Mouse (Mus musculus): ENCODE results near the gene Ldhc. TPM values are rescaled to one million over a fixed set of nuclear protein-coding genes. Genes with fewer than 3 reads are reported as not detected.
A peak's percentile ranks its signal among the peaks of the same experiment; 100 is the strongest.

Gene Ldhc
- total RNA-seq, 2 experiments from 2014 or later: not detected

DNA sequence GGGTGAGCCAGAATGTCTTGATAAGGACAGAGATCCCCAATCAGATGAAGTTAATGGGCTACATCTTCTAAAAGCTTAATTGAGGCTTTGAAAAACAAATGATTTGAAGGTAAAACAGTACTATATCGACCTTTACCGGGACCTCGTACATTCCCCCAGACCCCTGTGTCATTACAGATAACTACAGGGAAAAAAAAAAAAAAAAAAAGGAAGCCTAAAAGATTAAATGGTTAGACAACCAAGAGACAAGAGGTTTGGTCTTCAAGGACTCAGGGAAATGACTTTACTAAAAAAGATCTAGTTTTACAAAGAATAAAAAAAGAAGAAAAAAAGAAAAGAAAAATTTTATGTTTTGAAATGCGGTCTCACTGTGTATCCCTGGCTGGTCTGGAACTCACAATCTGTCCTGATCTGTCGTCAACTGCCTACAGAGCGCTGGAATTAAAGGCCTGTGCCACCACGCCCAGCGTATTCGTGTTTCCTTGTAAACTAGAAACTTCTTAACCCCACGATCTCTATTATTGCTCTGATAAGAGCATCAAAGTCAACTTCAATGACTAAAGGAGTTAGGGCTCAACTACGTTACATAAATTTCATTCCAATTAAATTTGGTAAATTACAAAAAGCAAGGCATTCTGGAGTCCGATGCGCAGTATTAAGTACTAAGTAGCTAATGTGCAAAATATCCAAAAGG lies 57.8 kb downstream of the Ldhc start:
- no peak for DNase-seq

- DNase-seq: peak; percentile 96 to 98
These were observed 58.7 kb downstream of the Ldhc start, which contains the start of gene Tsg101 for GRCm38 (mm10) chr7:46919551-46920176. Gene Tsg101 (minus strand): TSS chr7:46919969.

DNA sequence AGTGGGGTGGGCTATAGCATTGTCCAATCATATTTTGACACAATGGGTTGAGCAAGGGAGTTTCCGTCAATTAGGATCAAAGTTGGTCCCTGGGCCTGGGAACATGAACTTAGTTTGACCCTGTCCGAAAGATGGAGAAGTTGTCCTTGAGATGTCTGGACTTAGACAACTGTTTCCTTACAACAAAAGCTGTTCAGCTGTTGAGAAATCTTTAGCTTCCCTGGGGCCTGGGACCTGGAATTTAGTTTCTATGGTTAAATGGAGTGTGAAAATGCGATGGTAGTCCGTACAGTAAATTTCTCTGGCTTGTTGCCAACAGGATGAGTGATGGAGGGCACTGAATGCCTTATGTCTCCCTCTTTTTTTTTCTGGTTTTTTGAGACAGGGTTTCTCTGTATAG lies 61.1 kb downstream of the Ldhc start:
- no peak for DNase-seq

Other genes with a start within 250 kb of the Ldhc start
- 10 to 100 TPM; 21.9 to 22.1 TPM for gene Sergef, start 221.4 kb upstream of the Ldhc start, total RNA-seq (2021)
- under 1 TPM in 1 of 2 experiments, not detected in 1; 0.07 TPM for gene Tph1, start 188.7 kb upstream of the Ldhc start, total RNA-seq (2021)
- gene Saal1, start 150.5 kb upstream of the Ldhc start, total RNA-seq (2021): 1 to 10 TPM; 8.6 to 9.0 TPM
- gene Saa3, start 145.5 kb upstream of the Ldhc start, total RNA-seq (2021): 1 to 10 TPM; 2.1 to 2.9 TPM
- under 1 TPM in 1 of 2 experiments, not detected in 1; 0.56 TPM for gene Saa4, start 128.6 kb upstream of the Ldhc start, total RNA-seq (2021)
- gene Saa1, start 118.2 kb upstream of the Ldhc start, total RNA-seq (2021): under 1 TPM in 1 of 2 experiments, not detected in 1; 0.96 TPM
- under 1 TPM in 1 of 2 experiments, not detected in 1; 0.79 TPM for gene Saa2, start 109.4 kb upstream of the Ldhc start, total RNA-seq (2021)
- 10 to 100 TPM; 20.8 to 25.9 TPM for gene Hps5, start 65.1 kb upstream of the Ldhc start, total RNA-seq (2021)
- gene Gtf2h1, start 65.1 kb upstream of the Ldhc start, total RNA-seq (2021): 10 to 100 TPM; 41.2 to 41.4 TPM
- 100 to 1,000 TPM; 439 to 497 TPM for gene Ldha, start 19.7 kb upstream of the Ldhc start, total RNA-seq (2021)
- 10 to 100 TPM; 68.5 to 80.8 TPM for gene Tsg101, start 58.8 kb downstream of the Ldhc start, total RNA-seq (2021)
- gene Uevld, start 97.3 kb downstream of the Ldhc start, total RNA-seq (2021): 10 to 100 TPM; 16.8 to 21.9 TPM
- not detected for gene Gm9999, start 122.4 kb downstream of the Ldhc start, total RNA-seq (2021)
- 10 to 100 TPM; 20.4 to 34.9 TPM for gene Spty2d1, start 147.2 kb downstream of the Ldhc start, total RNA-seq (2021)
- gene Tmem86a, start 189.4 kb downstream of the Ldhc start, total RNA-seq (2021): 10 to 100 TPM; 21.8 to 38.1 TPM